Mouse (Mus musculus): Measurements from ENCODE around the gene Mta3. TPM values are rescaled to one million over a fixed set of nuclear protein-coding genes. Genes with fewer than 3 reads are reported as not detected.

The Mta3 gene
- total RNA-seq, 1 experiment: 52.8 TPM

DNA sequence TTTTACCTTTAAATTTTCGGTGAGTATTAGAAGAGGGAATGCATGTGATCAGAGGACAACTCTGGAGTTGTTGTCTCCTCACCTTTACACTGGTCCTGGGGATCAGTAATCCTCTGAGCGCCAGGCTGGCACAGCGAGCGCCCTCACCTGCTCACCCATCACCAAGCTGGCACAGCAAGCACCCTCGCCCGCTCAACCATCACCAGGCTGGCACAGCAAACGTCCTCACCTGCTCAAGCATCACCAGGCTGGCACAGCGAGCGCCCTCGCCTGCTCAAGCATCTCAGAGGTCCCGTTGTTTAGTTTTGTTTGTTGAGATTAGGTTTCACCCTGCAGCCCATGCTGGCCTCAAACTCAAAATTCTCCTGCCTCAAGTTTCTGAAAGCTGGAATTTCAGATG, 20.5 kb downstream of the Mta3 start:
- H3K9ac ChIP-seq (ENCODE audit: insufficient read depth, low read depth, low read length, poor library complexity, severe bottlenecking): no peak overlapping the region
- peaks cover 7% of the 10 kb centered on the region; the same call in 1 of the 2 replicates for H3K36me3 ChIP-seq (ENCODE audit: control insufficient read depth, insufficient read depth, low read length, poor library complexity, severe bottlenecking)
- DNase-seq (ENCODE audit: low read depth, low spot score): no peak
- H3K27ac ChIP-seq (ENCODE audit: insufficient read depth, low read depth, low read length, poor library complexity, severe bottlenecking): peak overlapping the region; percentile 14; the same call in 1 of the 2 replicates
- in situ Hi-C loops (cut with MboI; ENCODE audit: low sequenced_read_pairs in 2 of 2, unreplicated experiment in 2 of 2): no loop called here
- TF ChIP-seq HCFC1 (IDR thresholded peaks at IDR 0.05; ENCODE audit: borderline replicate concordance, insufficient read depth, low read length): no peak
- no peak for TF ChIP-seq ZNF384 (IDR thresholded peaks at IDR 0.05; ENCODE audit: low read depth, low read length)
- peaks cover 3 to 10% of the 10 kb centered on the region in 2 experiments; a peak in 2 of 4 replicates for H3K4me1 ChIP-seq (ENCODE audit: control insufficient read depth in 2 of 2, insufficient read depth in 2 of 2, low read length in 2 of 2, poor library complexity in 1 of 2)
- no peak overlapping the region for H3K4me3 ChIP-seq (ENCODE audit: insufficient read depth in 1 of 2, low read depth in 1 of 2, low read length in 2 of 2, poor library complexity in 1 of 2, severe bottlenecking in 1 of 2)
- no peaks in the 10 kb centered on the region for H3K9me3 ChIP-seq (ENCODE audit: control insufficient read depth, insufficient read depth, low read depth, low read length)

GRCm38 (mm10) chr17:83727707-83728106, 21.7 kb downstream of the Mta3 start:
- peaks cover under 1 to 13% of the 10 kb centered on the region in 2 experiments; a peak in 2 of 4 replicates for H3K4me1 ChIP-seq (ENCODE audit: control insufficient read depth in 2 of 2, insufficient read depth in 2 of 2, low read length in 2 of 2, poor library complexity in 1 of 2)
- H3K9ac ChIP-seq (ENCODE audit: insufficient read depth, low read depth, low read length, poor library complexity, severe bottlenecking): peak overlapping the region; percentile 16; the same call in 1 of the 2 replicates
- TF ChIP-seq CHD2 (IDR thresholded peaks at IDR 0.05; ENCODE audit: low read depth, low read length) (no peak), MAFK (IDR thresholded peaks at IDR 0.05; ENCODE audit: insufficient read depth, low read depth, low read length) (no peak), ZNF384 (IDR thresholded peaks at IDR 0.05; ENCODE audit: low read depth, low read length) (no peak; the same call in 1 of the 2 replicates), ZC3H11A (IDR thresholded peaks at IDR 0.05; ENCODE audit: borderline replicate concordance, low read depth, low read length) (no peak), HCFC1 (IDR thresholded peaks at IDR 0.05; ENCODE audit: borderline replicate concordance, insufficient read depth, low read length) (no peak)
- DNase-seq (ENCODE audit: low read depth, low spot score): no peak
- H3K27ac ChIP-seq (ENCODE audit: insufficient read depth, low read depth, low read length, poor library complexity, severe bottlenecking): peak overlapping the region; percentile 79
- peaks cover 10% of the 10 kb centered on the region; the same call in 1 of the 2 replicates for H3K36me3 ChIP-seq (ENCODE audit: control insufficient read depth, insufficient read depth, low read length, poor library complexity, severe bottlenecking)
- no peaks in the 10 kb centered on the region for H3K9me3 ChIP-seq (ENCODE audit: control insufficient read depth, insufficient read depth, low read depth, low read length)
- in situ Hi-C loops (cut with MboI; ENCODE audit: low sequenced_read_pairs in 2 of 2, unreplicated experiment in 2 of 2): no loop called here
- no peak overlapping the region for H3K4me3 ChIP-seq (ENCODE audit: insufficient read depth in 1 of 2, low read depth in 1 of 2, low read length in 2 of 2, poor library complexity in 1 of 2, severe bottlenecking in 1 of 2)

- H3K4me1 ChIP-seq (ENCODE audit: control insufficient read depth in 2 of 2, insufficient read depth in 2 of 2, low read length in 2 of 2, poor library complexity in 1 of 2): peaks cover 0 to 15% of the 10 kb centered on the region in 2 experiments; a peak in 2 of 4 replicates
- peak overlapping the region; percentile 84 to 90 for H3K4me3 ChIP-seq (ENCODE audit: insufficient read depth in 1 of 2, low read depth in 1 of 2, low read length in 2 of 2, poor library complexity in 1 of 2, severe bottlenecking in 1 of 2)
- peak overlapping the region; percentile 93 for H3K9ac ChIP-seq (ENCODE audit: insufficient read depth, low read depth, low read length, poor library complexity, severe bottlenecking)
- H3K27ac ChIP-seq (ENCODE audit: insufficient read depth, low read depth, low read length, poor library complexity, severe bottlenecking): peak overlapping the region; percentile 98
- H3K36me3 ChIP-seq (ENCODE audit: control insufficient read depth, insufficient read depth, low read length, poor library complexity, severe bottlenecking): peaks cover 10% of the 10 kb centered on the region; the same call in 1 of the 2 replicates
- in situ Hi-C loops (cut with MboI; ENCODE audit: low sequenced_read_pairs in 2 of 2, unreplicated experiment in 2 of 2): no loop called here
- no peaks in the 10 kb centered on the region for H3K9me3 ChIP-seq (ENCODE audit: control insufficient read depth, insufficient read depth, low read depth, low read length)
- peak; percentile 81; the same call in 1 of the 2 replicates for TF ChIP-seq HCFC1 (IDR thresholded peaks at IDR 0.05; ENCODE audit: borderline replicate concordance, insufficient read depth, low read length)
- TF ChIP-seq CHD2 (IDR thresholded peaks at IDR 0.05; ENCODE audit: low read depth, low read length): no peak
- DNase-seq (ENCODE audit: low read depth, low spot score): no peak
Measured at GRCm38 (mm10) chr17:83729029-83729428, 23.1 kb downstream of the Mta3 start.

GRCm38 (mm10) chr17:83730123-83730522, 24.2 kb downstream of the Mta3 start:
- peak overlapping the region; percentile 84 to 90; a peak in 3 of 4 replicates for H3K4me3 ChIP-seq (ENCODE audit: insufficient read depth in 1 of 2, low read depth in 1 of 2, low read length in 2 of 2, poor library complexity in 1 of 2, severe bottlenecking in 1 of 2)
- H3K27ac ChIP-seq (ENCODE audit: insufficient read depth, low read depth, low read length, poor library complexity, severe bottlenecking): peak overlapping the region; percentile 98; the same call in 1 of the 2 replicates
- DNase-seq (ENCODE audit: low read depth, low spot score): no peak
- H3K9me3 ChIP-seq (ENCODE audit: control insufficient read depth, insufficient read depth, low read depth, low read length): no peaks in the 10 kb centered on the region
- peaks cover 10% of the 10 kb centered on the region; the same call in 1 of the 2 replicates for H3K36me3 ChIP-seq (ENCODE audit: control insufficient read depth, insufficient read depth, low read length, poor library complexity, severe bottlenecking)
- TF ChIP-seq ZNF384 (IDR thresholded peaks at IDR 0.05; ENCODE audit: low read depth, low read length): no peak
- peak overlapping the region; percentile 64; the same call in 1 of the 2 replicates for H3K9ac ChIP-seq (ENCODE audit: insufficient read depth, low read depth, low read length, poor library complexity, severe bottlenecking)
- peaks cover 2 to 19% of the 10 kb centered on the region in 2 experiments; a peak in 2 of 4 replicates for H3K4me1 ChIP-seq (ENCODE audit: control insufficient read depth in 2 of 2, insufficient read depth in 2 of 2, low read length in 2 of 2, poor library complexity in 1 of 2)
- in situ Hi-C loops (cut with MboI; ENCODE audit: low sequenced_read_pairs in 2 of 2, unreplicated experiment in 2 of 2): loop anchor here in 1 of 2 experiments (5.0 kb wide), 1 partner anchor 83 kb away; no protein-coding TSS in a partner anchor

DNA sequence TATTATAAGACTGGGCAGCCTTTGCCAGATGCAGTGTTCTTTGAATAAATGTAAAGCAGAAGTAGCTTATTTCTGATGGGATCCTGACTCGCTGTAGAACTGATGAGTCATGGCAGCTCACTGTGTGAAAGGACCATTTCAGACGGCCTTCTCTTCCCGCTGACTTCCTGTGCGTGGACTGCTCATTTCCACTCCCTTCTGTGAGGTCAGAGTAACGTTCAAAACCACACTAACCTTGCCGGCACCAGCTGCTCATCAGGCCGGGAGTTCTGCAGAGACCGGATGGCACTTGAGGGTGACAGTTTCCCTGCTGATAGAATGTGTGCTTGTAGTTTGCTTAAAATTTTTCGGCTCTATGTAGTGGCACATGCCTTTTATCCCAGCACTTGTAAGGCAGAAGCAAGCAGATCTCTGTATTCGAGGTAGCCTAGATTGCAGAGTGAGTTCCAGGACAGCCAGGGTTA, 26.2 kb downstream of the Mta3 start:
- TF ChIP-seq ZNF384 (IDR thresholded peaks at IDR 0.05; ENCODE audit: low read depth, low read length) (no peak), CHD2 (IDR thresholded peaks at IDR 0.05; ENCODE audit: low read depth, low read length) (no peak), HCFC1 (IDR thresholded peaks at IDR 0.05; ENCODE audit: borderline replicate concordance, insufficient read depth, low read length) (no peak), ZC3H11A (IDR thresholded peaks at IDR 0.05; ENCODE audit: borderline replicate concordance, low read depth, low read length) (no peak), MAFK (IDR thresholded peaks at IDR 0.05; ENCODE audit: insufficient read depth, low read depth, low read length) (no peak)
- Histone ChIP-seq H3K9me3 (ENCODE audit: control insufficient read depth, insufficient read depth, low read depth, low read length) (no peaks in the 10 kb centered on the region), H3K4me3 (ENCODE audit: insufficient read depth in 1 of 2, low read depth in 1 of 2, low read length in 2 of 2, poor library complexity in 1 of 2, severe bottlenecking in 1 of 2) (peak overlapping the region in 1 of 2 experiments; percentile 44; a peak in 2 of 4 replicates), H3K27ac (ENCODE audit: insufficient read depth, low read depth, low read length, poor library complexity, severe bottlenecking) (peak overlapping the region; percentile 83), H3K36me3 (ENCODE audit: control insufficient read depth, insufficient read depth, low read length, poor library complexity, severe bottlenecking) (peaks cover 7% of the 10 kb centered on the region; the same call in 1 of the 2 replicates), H3K4me1 (ENCODE audit: control insufficient read depth in 2 of 2, insufficient read depth in 2 of 2, low read length in 2 of 2, poor library complexity in 1 of 2) (peaks cover 2 to 25% of the 10 kb centered on the region in 2 experiments; a peak in 3 of 4 replicates), H3K9ac (ENCODE audit: insufficient read depth, low read depth, low read length, poor library complexity, severe bottlenecking) (peak overlapping the region; percentile 79)
- DNase-seq (ENCODE audit: low read depth, low spot score): no peak
- in situ Hi-C loops (cut with MboI; ENCODE audit: low sequenced_read_pairs in 2 of 2, unreplicated experiment in 2 of 2): loop anchor here in 1 of 2 experiments (5.0 kb wide), 1 partner anchor 85 kb away; no protein-coding TSS in a partner anchor
